Mouse (Mus musculus): ENCODE measurements around the gene Bicdl1. TPM values are rescaled to one million over a fixed set of nuclear protein-coding genes. Genes with fewer than 3 reads are reported as not detected.
A peak's percentile ranks its signal among the peaks of the same experiment; 100 is the strongest.

Bicdl1 gene
- polyA plus RNA-seq, 1 experiment from 2014 or later = 11.4 TPM

- peaks cover 24% of the 10 kb centered on the region for H3K36me3 ChIP-seq
- 86% methylated on average over 8 of the region's 8 CpGs for WGBS
- H3K4me3 ChIP-seq = no peak overlapping the region
- no peak for ATAC-seq (ENCODE audit: low FRiP score, low read depth)
- H3K9ac ChIP-seq = 0 out of 2 replicates have a peak overlapping the region, but pooled peaks have one; percentile 2
- H3K9me3 ChIP-seq = no peaks in the 10 kb centered on the region
- H3K27ac ChIP-seq = no peak overlapping the region
- no peak overlapping the region; the same call in 1 of the 2 replicates for H3K4me2 ChIP-seq (replicated peaks)
- H3K4me1 ChIP-seq = peaks cover 30% of the 10 kb centered on the region
- no peaks in the 10 kb centered on the region for H3K27me3 ChIP-seq
Measured at GRCm38 (mm10) chr5:115634046-115634445, 97.4 kb downstream of the Bicdl1 start.

DNA sequence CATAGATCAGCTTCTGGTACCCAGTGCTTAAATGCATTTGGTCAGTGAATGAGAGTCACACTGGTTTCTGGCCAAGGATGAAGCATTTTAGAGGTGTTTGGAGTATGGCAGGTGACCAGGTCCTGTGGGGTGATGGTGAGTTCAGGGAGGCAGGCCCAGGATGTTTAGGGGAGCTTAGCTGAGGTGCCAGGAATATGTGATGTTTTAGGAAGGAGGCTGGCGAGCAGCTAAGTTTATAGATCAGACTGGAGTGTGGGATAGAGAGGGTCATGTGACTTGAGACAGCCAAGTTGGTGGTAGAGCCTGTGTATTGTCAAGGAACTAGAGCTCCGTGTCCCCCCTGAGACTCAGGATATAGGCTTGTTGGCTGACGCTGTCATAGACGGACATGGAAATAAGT, 98.4 kb downstream of the Bicdl1 start:
- peak overlapping the region; percentile 86 for H3K4me3 ChIP-seq
- peak overlapping the region; percentile 92 for H3K9ac ChIP-seq
- no peaks in the 10 kb centered on the region for H3K9me3 ChIP-seq
- peaks cover 30% of the 10 kb centered on the region for H3K4me1 ChIP-seq
- H3K27ac ChIP-seq = no peak overlapping the region
- H3K4me2 ChIP-seq (replicated peaks) = peak overlapping the region; percentile 82
- peaks cover 15% of the 10 kb centered on the region for H3K36me3 ChIP-seq
- no peak for ATAC-seq (ENCODE audit: low FRiP score, low read depth)
- 64% methylated on average over 4 of the region's 4 CpGs for WGBS
- H3K27me3 ChIP-seq = no peaks in the 10 kb centered on the region

GRCm38 (mm10) chr5:115632358-115632714, 99.1 kb downstream of the Bicdl1 start:
- WGBS = 1% methylated on average over 30 of the region's 30 CpGs
- peak overlapping the region; percentile 86 for H3K4me3 ChIP-seq
- H3K9ac ChIP-seq = peak overlapping the region; percentile 92
- H3K27ac ChIP-seq = peak overlapping the region; percentile 67; the same call in 1 of the 2 replicates
- no peaks in the 10 kb centered on the region for H3K9me3 ChIP-seq
- H3K27me3 ChIP-seq = no peaks in the 10 kb centered on the region
- H3K36me3 ChIP-seq = peaks cover 7% of the 10 kb centered on the region
- no peak for ATAC-seq (ENCODE audit: low FRiP score, low read depth)
- peak overlapping the region; percentile 82 for H3K4me2 ChIP-seq (replicated peaks)
- H3K4me1 ChIP-seq = peaks cover 30% of the 10 kb centered on the region

GRCm38 (mm10) chr5:115631505-115632357, 99.7 kb downstream of the Bicdl1 start, which contains the start of gene Rab35:
Rab35 (plus strand) TSS chr5:115631908.
- Histone ChIP-seq H3K36me3 (peaks cover 6% of the 10 kb centered on the region; the same call in 1 of the 2 replicates), H3K9ac (peak within 1 kb of the TSS; percentile 92), H3K27ac (peak within 1 kb of the TSS; percentile 86), H3K27me3 (no peaks in the 10 kb centered on the region), H3K4me1 (peaks cover 30% of the 10 kb centered on the region), H3K9me3 (no peaks in the 10 kb centered on the region), H3K4me2 (replicated peaks) (peak within 1 kb of the TSS; percentile 85), H3K4me3 (peak within 1 kb of the TSS; percentile 86)
- ATAC-seq (ENCODE audit: low FRiP score, low read depth) = peak; percentile 90
- WGBS = under 1% methylated on average over 71 of the region's 125 CpGs

DNA sequence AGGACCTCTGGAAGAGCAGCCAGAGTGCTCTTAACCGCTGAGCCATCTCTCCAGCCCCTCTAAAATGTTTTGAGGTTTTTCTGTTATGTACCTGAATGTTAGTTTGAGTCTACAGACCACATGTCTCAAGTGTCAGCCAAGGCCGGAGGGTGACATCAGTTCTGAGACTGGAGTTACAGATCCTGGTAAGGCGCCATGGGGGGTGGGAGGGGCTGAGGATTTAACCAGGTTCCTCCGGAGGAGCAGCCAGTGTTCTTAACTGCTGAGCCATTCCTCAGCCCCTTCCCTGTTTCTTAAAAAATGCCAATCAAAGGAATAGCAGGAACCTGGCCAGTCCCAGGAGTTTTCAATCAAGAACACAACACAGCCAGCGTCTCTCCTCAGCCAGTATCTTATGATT, 101.1 kb downstream of the Bicdl1 start:
- no peak overlapping the region for H3K27ac ChIP-seq
- 0 out of 2 replicates have a peak overlapping the region, but pooled peaks have one; percentile 92 for H3K9ac ChIP-seq
- ATAC-seq (ENCODE audit: low FRiP score, low read depth) = no peak
- WGBS = 36% methylated on average over 5 of the region's 5 CpGs
- H3K9me3 ChIP-seq = no peaks in the 10 kb centered on the region
- peaks cover 27% of the 10 kb centered on the region for H3K4me1 ChIP-seq
- H3K27me3 ChIP-seq = no peaks in the 10 kb centered on the region
- H3K36me3 ChIP-seq = peaks cover 6% of the 10 kb centered on the region; the same call in 1 of the 2 replicates
- peak overlapping the region; percentile 85 for H3K4me2 ChIP-seq (replicated peaks)
- H3K4me3 ChIP-seq = peak overlapping the region; percentile 86

DNA sequence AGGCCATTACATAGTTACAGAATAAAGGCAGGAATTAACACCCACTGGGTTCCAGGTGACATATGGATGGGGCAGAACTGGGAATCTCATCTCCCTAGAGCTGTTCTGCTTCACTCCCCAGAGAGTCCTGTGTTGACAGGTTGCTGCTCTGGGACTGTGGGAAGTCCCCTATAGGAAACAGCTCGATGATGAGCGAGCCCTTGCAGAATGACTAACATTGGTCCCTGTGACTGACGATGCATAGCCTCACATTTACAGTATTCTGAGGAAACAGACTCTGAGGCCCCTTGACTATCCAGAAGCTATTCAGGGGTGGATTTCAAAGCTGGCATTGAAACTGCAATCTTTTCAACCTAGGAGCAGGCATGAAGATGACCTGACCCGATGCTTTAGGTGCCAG, 101.7 kb downstream of the Bicdl1 start:
- no peak overlapping the region for H3K27ac ChIP-seq
- H3K4me2 ChIP-seq (replicated peaks) = no peak overlapping the region
- H3K4me3 ChIP-seq = no peak overlapping the region
- no peak overlapping the region for H3K9ac ChIP-seq
- WGBS = 80% methylated on average over 4 of the region's 4 CpGs
- peaks cover 27% of the 10 kb centered on the region for H3K4me1 ChIP-seq
- no peak for ATAC-seq (ENCODE audit: low FRiP score, low read depth)
- H3K27me3 ChIP-seq = no peaks in the 10 kb centered on the region
- H3K9me3 ChIP-seq = no peaks in the 10 kb centered on the region
- peaks cover 6% of the 10 kb centered on the region; the same call in 1 of the 2 replicates for H3K36me3 ChIP-seq

GRCm38 (mm10) chr5:115628083-115628482, 103.3 kb downstream of the Bicdl1 start:
- Histone ChIP-seq H3K4me2 (replicated peaks) (no peak overlapping the region), H3K9ac (0 out of 2 replicates have a peak overlapping the region, but pooled peaks have one; percentile 13), H3K4me3 (no peak overlapping the region), H3K9me3 (no peaks in the 10 kb centered on the region), H3K27me3 (no peaks in the 10 kb centered on the region), H3K36me3 (peaks cover 10% of the 10 kb centered on the region; the same call in 1 of the 2 replicates), H3K27ac (no peak overlapping the region; the same call in 1 of the 2 replicates), H3K4me1 (peaks cover 20% of the 10 kb centered on the region)
- no peak for ATAC-seq (ENCODE audit: low FRiP score, low read depth)
- 74% methylated on average over 8 of the region's 8 CpGs for WGBS

DNA sequence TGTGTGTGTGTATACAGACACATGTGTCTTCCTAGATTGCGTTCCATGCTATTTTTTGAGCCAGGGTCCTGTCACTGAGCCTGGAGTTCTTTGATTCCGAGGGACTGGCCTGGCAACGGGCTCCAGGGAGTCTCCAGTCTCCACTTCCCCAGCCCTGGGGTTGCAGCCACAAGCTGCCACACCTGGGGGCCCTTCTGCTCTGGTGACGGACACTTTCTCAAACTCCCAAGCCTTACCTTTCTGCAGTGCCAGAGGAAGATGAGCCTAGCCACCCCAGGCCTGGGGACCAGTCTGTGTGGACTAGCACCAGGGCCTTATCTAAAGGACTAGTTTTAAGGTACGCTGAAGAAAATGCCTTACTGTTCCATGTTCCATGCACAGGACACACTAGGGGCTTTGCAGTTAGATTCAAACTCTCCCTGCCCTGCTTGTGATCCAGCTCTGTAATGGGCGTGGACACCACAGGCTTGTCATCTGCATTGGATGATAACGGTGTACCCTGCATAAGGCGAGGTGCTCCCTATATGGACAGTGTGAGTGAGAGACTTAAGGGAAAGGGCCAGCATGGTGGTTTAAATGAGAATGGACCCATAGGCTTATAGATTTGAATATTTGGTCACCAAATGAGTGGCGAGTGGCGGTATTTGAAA, 105.1 kb downstream of the Bicdl1 start:
- ATAC-seq (ENCODE audit: low FRiP score, low read depth) = no peak
- H3K4me2 ChIP-seq (replicated peaks) = no peak overlapping the region
- H3K4me3 ChIP-seq = no peak overlapping the region
- no peaks in the 10 kb centered on the region for H3K9me3 ChIP-seq
- 81% methylated on average over 10 of the region's 10 CpGs for WGBS
- H3K36me3 ChIP-seq = peaks cover 21% of the 10 kb centered on the region
- no peak overlapping the region for H3K9ac ChIP-seq
- H3K4me1 ChIP-seq = peaks cover 11% of the 10 kb centered on the region
- H3K27ac ChIP-seq = no peak overlapping the region
- no peaks in the 10 kb centered on the region for H3K27me3 ChIP-seq

- no peak for ATAC-seq (ENCODE audit: low FRiP score, low read depth)
- 89% methylated on average over 9 of the region's 9 CpGs for WGBS
Measured at GRCm38 (mm10) chr5:115623694-115624440, 107.6 kb downstream of the Bicdl1 start.

DNA sequence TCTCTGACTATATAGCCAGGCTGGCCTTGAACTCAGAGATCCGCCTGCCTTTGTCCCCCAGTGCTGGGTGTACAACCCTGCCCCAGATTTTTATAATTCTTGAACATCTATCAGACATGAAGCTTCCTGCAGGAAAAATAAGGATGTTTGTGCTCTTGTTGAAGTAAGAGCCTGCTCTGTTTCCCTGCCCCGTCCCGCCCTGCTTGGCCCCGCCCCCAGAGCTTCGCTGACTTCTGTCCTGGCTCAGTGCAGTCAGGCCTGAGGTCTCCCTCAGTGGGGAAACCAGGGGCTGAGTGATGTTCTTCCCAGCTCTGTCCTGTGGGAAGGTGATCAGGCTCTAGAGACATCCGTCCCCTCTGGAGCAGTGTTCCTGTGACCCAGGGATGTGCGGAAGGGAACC, 108.7 kb downstream of the Bicdl1 start:
- H3K4me3 ChIP-seq = no peak overlapping the region
- 83% methylated on average over 7 of the region's 7 CpGs for WGBS
- no peak overlapping the region for H3K9ac ChIP-seq
- no peaks in the 10 kb centered on the region for H3K4me1 ChIP-seq
- H3K36me3 ChIP-seq = peaks cover 57% of the 10 kb centered on the region
- ATAC-seq (ENCODE audit: low FRiP score, low read depth) = no peak
- no peaks in the 10 kb centered on the region for H3K27me3 ChIP-seq
- H3K9me3 ChIP-seq = no peaks in the 10 kb centered on the region
- H3K27ac ChIP-seq = no peak overlapping the region
- H3K4me2 ChIP-seq (replicated peaks) = no peak overlapping the region

More at GRCm38 (mm10) chr5:115623694-115624440, 107.6 kb downstream of the Bicdl1 start:
- no peaks in the 10 kb centered on the region for H3K9me3 ChIP-seq
- no peak overlapping the region for H3K4me3 ChIP-seq
- H3K36me3 ChIP-seq = peaks cover 46% of the 10 kb centered on the region
- no peaks in the 10 kb centered on the region for H3K4me1 ChIP-seq
- no peak overlapping the region for H3K4me2 ChIP-seq (replicated peaks)
- no peak overlapping the region for H3K9ac ChIP-seq
- no peaks in the 10 kb centered on the region for H3K27me3 ChIP-seq
- no peak overlapping the region for H3K27ac ChIP-seq

GRCm38 (mm10) chr5:115619690-115620089, 111.7 kb downstream of the Bicdl1 start:
- peaks cover 87% of the 10 kb centered on the region for H3K36me3 ChIP-seq
- no peak overlapping the region for H3K9ac ChIP-seq
- H3K4me2 ChIP-seq (replicated peaks) = no peak overlapping the region
- H3K4me1 ChIP-seq = no peaks in the 10 kb centered on the region
- no peak overlapping the region for H3K4me3 ChIP-seq
- no peak overlapping the region for H3K27ac ChIP-seq
- H3K9me3 ChIP-seq = no peaks in the 10 kb centered on the region
- no peaks in the 10 kb centered on the region for H3K27me3 ChIP-seq
- ATAC-seq (ENCODE audit: low FRiP score, low read depth) = no peak
- 89% methylated on average over 15 of the region's 15 CpGs for WGBS

All from limb, embryonic 13.5 days (tissue).